Mouse (Mus musculus): Measurements from ENCODE around the gene Gpr34. TPM values are rescaled to one million over a fixed set of nuclear protein-coding genes. Genes with fewer than 3 reads are reported as not detected.

Gpr34 gene
- 4.4 and 4.8 TPM in 2 replicates for polyA plus RNA-seq (2015; fragmentation: Nextera tagmentation; extraction: Ambion mirVana)

GRCm38 (mm10) chrX:13631599-13632283 is at the start of gene Gpr34:
Gene Gpr34 (plus strand): TSS chrX:13632089.
- Histone ChIP-seq H3K4me3 (no peak within 1 kb of the TSS), H3K4me1 (replicated peaks) (no peaks in the 10 kb centered on the region), H3K9me3 (no peaks in the 10 kb centered on the region), H3K27ac (replicated peaks) (no peak within 1 kb of the TSS), H3K27me3 (no peaks in the 10 kb centered on the region), H3K9ac (no peak within 1 kb of the TSS), H3K4me2 (no peak within 1 kb of the TSS), H3K36me3 (no peaks in the 10 kb centered on the region)
- 83% methylated on average over 5 of the region's 5 CpGs for WGBS
- ATAC-seq (ENCODE audit: low read depth) = no peak

- Histone ChIP-seq H3K4me2 (no peak overlapping the region), H3K27ac (replicated peaks) (no peak overlapping the region), H3K27me3 (no peaks in the 10 kb centered on the region), H3K9me3 (no peaks in the 10 kb centered on the region), H3K4me3 (no peak overlapping the region), H3K36me3 (no peaks in the 10 kb centered on the region), H3K9ac (no peak overlapping the region), H3K4me1 (replicated peaks) (no peaks in the 10 kb centered on the region)
- 87% methylated on average over 2 of the region's 2 CpGs for WGBS
- ATAC-seq (ENCODE audit: low read depth) = no peak
These were observed 32.5 kb upstream of the Gpr34 start for GRCm38 (mm10) chrX:13599373-13599772.

- Histone ChIP-seq H3K27ac (replicated peaks) (no peak overlapping the region), H3K4me2 (no peak overlapping the region), H3K4me1 (replicated peaks) (no peaks in the 10 kb centered on the region), H3K36me3 (no peaks in the 10 kb centered on the region), H3K9me3 (no peaks in the 10 kb centered on the region), H3K27me3 (no peaks in the 10 kb centered on the region), H3K4me3 (no peak overlapping the region), H3K9ac (no peak overlapping the region)
- 82% methylated on average over 1 of the region's 1 CpGs for WGBS
- no peak for ATAC-seq (ENCODE audit: low read depth)
These were observed 31.9 kb upstream of the Gpr34 start for GRCm38 (mm10) chrX:13599966-13600365.

- peaks cover 6% of the 10 kb centered on the region; the same call in 1 of the 2 replicates for H3K27me3 ChIP-seq
- no peak overlapping the region for H3K4me3 ChIP-seq
- 71% methylated on average over 3 of the region's 3 CpGs for WGBS
- no peak overlapping the region for H3K9ac ChIP-seq
- ATAC-seq (ENCODE audit: low read depth) = no peak
- no peaks in the 10 kb centered on the region for H3K4me1 ChIP-seq (replicated peaks)
- H3K9me3 ChIP-seq = no peaks in the 10 kb centered on the region
- no peak overlapping the region for H3K27ac ChIP-seq (replicated peaks)
- H3K36me3 ChIP-seq = no peaks in the 10 kb centered on the region
- no peak overlapping the region for H3K4me2 ChIP-seq
These were observed 25.1 kb upstream of the Gpr34 start for GRCm38 (mm10) chrX:13606741-13607140.

- no peak for ATAC-seq (ENCODE audit: low read depth)
- H3K4me3 ChIP-seq = no peak overlapping the region
- WGBS = 50% methylated on average over 3 of the region's 3 CpGs
These were observed 24.1 kb upstream of the Gpr34 start for GRCm38 (mm10) chrX:13607752-13608151.

GRCm38 (mm10) chrX:13611114-13611513 is 20.8 kb upstream of the Gpr34 start:
- no peak overlapping the region for H3K27ac ChIP-seq (replicated peaks)
- 0 out of 2 replicates have a peak, but pooled peaks cover 4% of the 10 kb centered on the region for H3K36me3 ChIP-seq
- H3K9ac ChIP-seq = no peak overlapping the region
- 96% methylated on average over 5 of the region's 5 CpGs for WGBS
- no peaks in the 10 kb centered on the region for H3K9me3 ChIP-seq
- H3K4me2 ChIP-seq = no peak overlapping the region
- H3K4me3 ChIP-seq = no peak overlapping the region
- ATAC-seq (ENCODE audit: low read depth) = no peak
- H3K4me1 ChIP-seq (replicated peaks) = no peaks in the 10 kb centered on the region
- H3K27me3 ChIP-seq = peaks cover 6% of the 10 kb centered on the region; the same call in 1 of the 2 replicates

More at GRCm38 (mm10) chrX:13607752-13608151, 24.1 kb upstream of the Gpr34 start:
- Histone ChIP-seq H3K9ac (no peak overlapping the region), H3K4me2 (no peak overlapping the region), H3K36me3 (no peaks in the 10 kb centered on the region), H3K4me1 (replicated peaks) (no peaks in the 10 kb centered on the region), H3K9me3 (no peaks in the 10 kb centered on the region), H3K27ac (replicated peaks) (no peak overlapping the region), H3K27me3 (peaks cover 6% of the 10 kb centered on the region; the same call in 1 of the 2 replicates)

- no peak overlapping the region for H3K27ac ChIP-seq (replicated peaks)
- H3K4me2 ChIP-seq = no peak overlapping the region
- H3K27me3 ChIP-seq = no peaks in the 10 kb centered on the region
- no peak for ATAC-seq (ENCODE audit: low read depth)
- no peak overlapping the region for H3K4me3 ChIP-seq
- H3K4me1 ChIP-seq (replicated peaks) = no peaks in the 10 kb centered on the region
- H3K9me3 ChIP-seq = no peaks in the 10 kb centered on the region
- H3K36me3 ChIP-seq = 0 out of 2 replicates have a peak, but pooled peaks cover 4% of the 10 kb centered on the region
- no peak overlapping the region for H3K9ac ChIP-seq
- WGBS = 83% methylated on average over 2 of the region's 2 CpGs
These were observed 19.8 kb upstream of the Gpr34 start for GRCm38 (mm10) chrX:13612115-13612514.

GRCm38 (mm10) chrX:13616726-13617125 is 15.2 kb upstream of the Gpr34 start:
- WGBS = 79% methylated on average over 1 of the region's 1 CpGs
- ATAC-seq (ENCODE audit: low read depth) = no peak
- Histone ChIP-seq H3K4me2 (no peak overlapping the region), H3K27me3 (no peaks in the 10 kb centered on the region), H3K9ac (no peak overlapping the region), H3K4me1 (replicated peaks) (no peaks in the 10 kb centered on the region), H3K9me3 (no peaks in the 10 kb centered on the region), H3K27ac (replicated peaks) (no peak overlapping the region), H3K36me3 (0 out of 2 replicates have a peak, but pooled peaks cover 4% of the 10 kb centered on the region), H3K4me3 (no peak overlapping the region)

GRCm38 (mm10) chrX:13617294-13617693 is 14.6 kb upstream of the Gpr34 start:
- WGBS = 96% methylated on average over 1 of the region's 1 CpGs
- H3K4me1 ChIP-seq (replicated peaks) = no peaks in the 10 kb centered on the region
- no peak overlapping the region for H3K27ac ChIP-seq (replicated peaks)
- ATAC-seq (ENCODE audit: low read depth) = no peak
- no peak overlapping the region for H3K4me2 ChIP-seq
- 0 out of 2 replicates have a peak, but pooled peaks cover 4% of the 10 kb centered on the region for H3K36me3 ChIP-seq
- no peaks in the 10 kb centered on the region for H3K9me3 ChIP-seq
- H3K27me3 ChIP-seq = no peaks in the 10 kb centered on the region
- H3K4me3 ChIP-seq = no peak overlapping the region
- no peak overlapping the region for H3K9ac ChIP-seq

GRCm38 (mm10) chrX:13618476-13618875 is 13.4 kb upstream of the Gpr34 start:
- Histone ChIP-seq H3K9me3 (no peaks in the 10 kb centered on the region), H3K4me1 (replicated peaks) (no peaks in the 10 kb centered on the region), H3K36me3 (0 out of 2 replicates have a peak, but pooled peaks cover 2% of the 10 kb centered on the region), H3K4me2 (no peak overlapping the region), H3K27ac (replicated peaks) (no peak overlapping the region), H3K27me3 (no peaks in the 10 kb centered on the region), H3K4me3 (no peak overlapping the region), H3K9ac (no peak overlapping the region)
- no peak for ATAC-seq (ENCODE audit: low read depth)
- 79% methylated on average over 4 of the region's 4 CpGs for WGBS

- Histone ChIP-seq H3K9me3 (no peaks in the 10 kb centered on the region), H3K36me3 (no peaks in the 10 kb centered on the region), H3K4me3 (no peak overlapping the region), H3K4me2 (no peak overlapping the region), H3K27ac (replicated peaks) (no peak overlapping the region), H3K4me1 (replicated peaks) (no peaks in the 10 kb centered on the region), H3K9ac (no peak overlapping the region), H3K27me3 (no peaks in the 10 kb centered on the region)
- ATAC-seq (ENCODE audit: low read depth) = no peak
- 83% methylated on average over 4 of the region's 4 CpGs for WGBS
These were observed 10.4 kb upstream of the Gpr34 start for GRCm38 (mm10) chrX:13621473-13621872.

- Histone ChIP-seq H3K36me3 (no peaks in the 10 kb centered on the region), H3K27ac (replicated peaks) (no peak overlapping the region), H3K4me3 (no peak overlapping the region), H3K9me3 (no peaks in the 10 kb centered on the region), H3K27me3 (no peaks in the 10 kb centered on the region), H3K4me2 (no peak overlapping the region), H3K4me1 (replicated peaks) (no peaks in the 10 kb centered on the region), H3K9ac (no peak overlapping the region)
- ATAC-seq (ENCODE audit: low read depth) = no peak
- 89% methylated on average over 5 of the region's 5 CpGs for WGBS
These were observed 9.2 kb upstream of the Gpr34 start for GRCm38 (mm10) chrX:13622654-13623053.

GRCm38 (mm10) chrX:13636398-13636797 is 4.5 kb downstream of the Gpr34 start:
- H3K4me2 ChIP-seq = no peak overlapping the region
- H3K27ac ChIP-seq (replicated peaks) = no peak overlapping the region
- H3K4me1 ChIP-seq (replicated peaks) = no peaks in the 10 kb centered on the region
- no peak overlapping the region for H3K9ac ChIP-seq
- no peaks in the 10 kb centered on the region for H3K27me3 ChIP-seq
- H3K4me3 ChIP-seq = no peak overlapping the region
- ATAC-seq (ENCODE audit: low read depth) = no peak
- WGBS = 93% methylated on average over 1 of the region's 1 CpGs
- no peaks in the 10 kb centered on the region for H3K9me3 ChIP-seq
- H3K36me3 ChIP-seq = no peaks in the 10 kb centered on the region
